ENCODE assay signal across 1 mouse cellular context in genomic region chr15:31587789-31588188, GRCm38 (mm10).
TF ChIP-seq lines count a peak whose summit lies in the region.

No protein-coding gene starts in this region.

TF ChIP-seq in ES-E14, 5 proteins besides CTCF, POLR2A, EP300 and RAD21:
- TF ChIP-seq HCFC1 (IDR thresholded peaks at IDR 0.05; ENCODE audit: borderline replicate concordance, insufficient read depth, low read length) (no peak), ZNF384 (IDR thresholded peaks at IDR 0.05; ENCODE audit: low read depth, low read length) (no peak), CHD2 (IDR thresholded peaks at IDR 0.05; ENCODE audit: low read depth, low read length) (0 out of 2 replicates have a peak, but pooled peaks have one; percentile 53), ZC3H11A (IDR thresholded peaks at IDR 0.05; ENCODE audit: borderline replicate concordance, low read depth, low read length) (no peak)
